Mouse (Mus musculus) yolk sac, embryonic 10.5 days (tissue): ENCODE results near the gene Afg3l1.
"Not testable (repeated sequence)": the region's sequence is repeated elsewhere in the genome, so short reads cannot be mapped to it uniquely, and the experiment has no call there.

Experiments used
- DNase-seq: peaks from one replicate; pipeline ENCODE4 v3.0.0-alpha.2; 2017; ENCODE audit warnings: low spot score

The Afg3l1 gene

GRCm38 (mm10) chr8:123467476-123467875 is 10.2 kb upstream of the Afg3l1 start:
- no peak for DNase-seq

- peak; percentile 74 for DNase-seq
Observed at GRCm38 (mm10) chr8:123472991-123473390, 4.7 kb upstream of the Afg3l1 start.

DNA sequence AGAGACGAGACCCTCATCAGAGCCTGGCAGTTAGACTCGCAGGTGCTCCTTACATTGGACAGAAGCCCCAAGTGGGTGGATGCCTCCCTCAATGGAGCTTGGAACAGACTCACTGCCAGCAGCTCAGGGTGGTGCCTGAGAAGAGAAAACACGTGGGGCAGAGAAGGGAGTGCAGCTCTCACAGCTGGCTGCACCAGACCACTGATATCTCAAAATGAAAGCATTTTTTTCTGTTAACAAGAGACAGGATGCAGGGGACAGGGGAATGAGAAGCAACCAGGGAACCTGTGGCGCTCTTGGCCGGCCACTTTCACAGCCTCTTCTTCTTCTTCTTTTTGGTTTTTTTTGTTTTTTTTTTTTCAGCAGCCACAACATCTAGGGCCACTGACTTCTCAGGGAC is 3.2 kb upstream of the Afg3l1 start:
- DNase-seq, result not testable (repeated sequence)

DNA sequence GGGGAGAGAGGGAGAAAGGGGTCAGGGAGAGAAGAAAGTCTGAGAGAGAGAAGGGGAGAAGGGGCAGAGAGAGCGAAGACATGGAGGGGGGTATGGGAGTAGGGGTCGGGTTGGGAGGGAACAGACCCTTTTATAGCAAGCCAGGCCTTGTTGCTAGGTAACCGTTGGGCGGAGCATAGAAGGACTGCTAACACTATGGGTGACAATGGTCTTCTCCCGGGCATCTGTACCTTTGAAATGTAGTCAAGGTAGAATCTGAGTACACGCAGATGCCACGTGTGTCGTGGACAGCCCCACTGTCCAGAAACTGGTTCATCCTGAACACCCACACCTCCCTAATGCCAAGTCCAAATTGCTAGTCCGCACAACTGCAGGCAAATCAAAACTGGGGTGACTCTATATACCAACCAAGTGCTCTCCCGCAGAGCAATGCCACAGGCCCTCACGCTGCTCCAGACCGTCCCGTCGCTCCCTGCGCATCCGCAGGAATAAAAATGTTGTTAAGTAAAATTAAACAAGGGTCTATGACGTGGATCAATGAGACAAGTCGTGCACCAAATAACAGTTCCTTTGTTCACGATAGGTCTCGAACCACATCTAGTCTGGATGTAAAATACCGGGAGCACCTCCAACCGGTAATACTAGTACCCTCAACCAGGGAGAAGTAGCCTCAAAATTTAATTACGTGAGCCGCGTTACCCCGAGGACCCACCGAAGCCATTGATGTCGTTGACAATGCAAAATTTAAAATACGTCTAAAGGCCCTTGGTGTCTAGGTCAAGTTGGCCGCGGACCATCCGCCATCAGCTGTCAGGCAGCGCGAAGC is 579 bp upstream of the Afg3l1 start:
- DNase-seq, result peak; percentile 68

GRCm38 (mm10) chr8:123478456-123479218 is 934 bp downstream of the Afg3l1 start:
- DNase-seq, result no peak

DNA sequence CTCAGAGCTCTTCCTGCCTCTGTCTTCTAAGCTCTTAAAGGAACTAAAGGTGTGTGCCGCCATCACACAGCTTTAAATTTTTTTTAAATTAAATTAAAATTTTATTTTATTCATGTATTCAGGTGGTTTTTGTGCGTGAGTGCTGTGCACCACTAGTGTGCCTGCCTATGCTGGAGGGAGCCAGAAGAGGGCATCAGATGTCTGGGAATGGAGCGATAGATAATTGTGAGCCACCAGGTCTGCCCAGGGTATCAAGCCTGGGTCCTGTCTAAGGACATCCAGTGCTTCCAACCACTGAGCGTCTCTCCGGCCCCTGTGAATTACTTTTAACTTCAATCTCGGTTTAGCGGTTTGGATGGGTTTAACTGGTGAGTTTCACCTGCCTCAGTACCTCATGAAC is 4.9 kb downstream of the Afg3l1 start:
- no peak for DNase-seq

GRCm38 (mm10) chr8:123491280-123492075 is 13.8 kb downstream of the Afg3l1 start:
- no peak for DNase-seq

DNA sequence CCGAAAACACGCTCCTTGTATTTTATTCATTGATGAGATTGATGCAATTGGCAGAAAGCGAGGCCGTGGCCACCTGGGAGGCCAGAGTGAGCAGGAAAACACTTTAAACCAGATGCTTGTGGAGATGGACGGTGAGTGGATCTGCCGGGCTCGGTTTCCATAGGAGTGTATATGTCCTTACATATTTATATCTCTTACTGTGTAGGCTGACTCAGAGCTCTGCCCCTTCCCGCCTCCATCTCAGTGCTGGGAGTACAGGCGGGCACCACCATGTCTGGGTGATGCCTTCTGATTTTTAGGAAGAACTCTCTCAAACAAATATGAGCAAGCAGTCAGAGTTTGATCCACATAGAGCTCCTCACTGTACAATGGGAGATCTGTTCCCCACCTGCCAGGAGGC is 15.2 kb downstream of the Afg3l1 start:
- no peak for DNase-seq

DNA sequence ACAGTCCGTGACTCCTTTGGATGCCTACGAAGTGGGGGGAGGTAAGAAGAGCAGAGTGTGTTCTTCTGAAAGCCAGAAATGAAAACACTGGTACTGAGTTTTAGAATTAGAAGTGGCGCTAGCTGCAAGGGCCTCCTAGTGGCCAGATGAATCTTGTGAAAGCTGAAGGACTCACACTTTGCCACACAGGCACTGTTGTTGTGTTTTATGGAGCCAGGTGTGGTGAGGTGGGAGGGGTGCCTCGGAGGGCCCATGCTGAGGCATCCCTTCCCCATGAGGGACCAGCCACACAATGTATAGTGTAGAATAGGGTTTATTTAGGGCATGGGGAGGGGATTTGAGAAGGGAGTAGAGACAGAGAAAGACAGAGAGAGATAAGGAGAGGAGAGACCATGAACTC is 20.0 kb downstream of the Afg3l1 start:
- DNase-seq, result no peak

- DNase-seq, result no peak
Observed at GRCm38 (mm10) chr8:123498963-123499362, 21.3 kb downstream of the Afg3l1 start.

GRCm38 (mm10) chr8:123499556-123499955 is 21.9 kb downstream of the Afg3l1 start:
- DNase-seq, result no peak

DNA sequence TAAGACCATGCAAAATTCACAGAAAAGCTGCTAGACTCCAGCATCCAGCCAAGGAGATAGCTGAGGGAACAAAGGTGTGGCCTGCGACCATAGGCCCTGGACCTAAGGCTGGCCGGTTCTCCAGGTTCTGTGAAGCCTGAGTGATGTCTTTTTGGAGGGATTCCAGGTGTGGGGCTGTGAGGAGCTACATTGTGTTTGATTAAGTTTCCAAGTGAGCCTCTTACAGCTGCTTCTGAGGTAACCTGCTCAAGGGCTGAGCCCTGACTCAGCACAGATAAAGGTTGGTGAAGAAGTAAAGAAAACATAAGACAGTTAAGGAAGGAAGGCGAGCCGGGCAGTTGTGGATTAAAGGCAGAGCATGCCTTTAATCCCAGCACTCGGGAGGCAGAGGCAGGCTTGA is 24.5 kb downstream of the Afg3l1 start:
- DNase-seq, result no peak

GRCm38 (mm10) chr8:123503801-123504467 is 26.2 kb downstream of the Afg3l1 start:
- DNase-seq, result no peak

- no peak for DNase-seq
Observed at GRCm38 (mm10) chr8:123504591-123505195, 27.0 kb downstream of the Afg3l1 start.

DNA sequence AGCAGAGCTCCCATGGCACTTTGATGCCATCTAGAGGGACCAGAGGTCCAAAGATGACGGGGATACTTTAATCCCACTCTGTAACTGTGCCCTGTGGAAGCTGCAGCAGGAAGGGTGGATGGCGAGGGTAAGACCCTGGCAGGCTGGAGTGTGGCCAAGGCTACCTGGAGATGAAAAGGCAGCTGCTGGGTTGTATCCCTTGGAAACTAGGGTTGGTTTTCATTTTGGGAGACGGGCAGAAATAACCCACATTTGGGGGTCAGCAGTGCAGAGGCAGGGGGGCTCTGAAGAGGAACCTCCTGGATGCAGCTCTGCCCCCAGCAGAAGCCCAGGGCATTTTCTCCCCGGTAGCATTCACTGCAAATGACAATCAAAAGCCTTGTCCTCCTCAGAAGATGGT is 27.6 kb downstream of the Afg3l1 start:
- DNase-seq, result no peak

DNA sequence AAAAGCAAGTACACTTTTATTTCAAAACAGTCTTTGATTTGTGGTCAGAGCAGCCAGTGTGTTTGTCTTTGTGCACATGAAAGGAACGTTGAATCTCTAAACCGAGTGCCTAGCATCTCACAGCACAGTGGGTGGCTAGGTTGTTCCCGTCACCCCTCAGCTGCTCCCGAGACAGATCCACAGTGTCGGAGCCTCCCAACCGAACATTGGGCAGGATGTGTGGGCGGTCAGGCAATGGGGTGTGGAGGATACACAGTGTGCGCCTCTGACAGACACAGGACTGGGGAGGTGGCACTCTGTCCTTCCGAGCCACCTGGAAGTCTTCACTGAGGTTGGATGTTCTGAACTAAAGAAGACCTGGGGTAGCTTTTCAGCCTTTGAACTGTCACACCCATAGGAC is 28.0 kb downstream of the Afg3l1 start:
- no peak for DNase-seq

- DNase-seq, result no peak
Observed at GRCm38 (mm10) chr8:123507153-123507552, 29.4 kb downstream of the Afg3l1 start.

GRCm38 (mm10) chr8:123510819-123511218 is 33.1 kb downstream of the Afg3l1 start:
- no peak for DNase-seq

GRCm38 (mm10) chr8:123514136-123514535 is 36.4 kb downstream of the Afg3l1 start:
- DNase-seq, result no peak

DNA sequence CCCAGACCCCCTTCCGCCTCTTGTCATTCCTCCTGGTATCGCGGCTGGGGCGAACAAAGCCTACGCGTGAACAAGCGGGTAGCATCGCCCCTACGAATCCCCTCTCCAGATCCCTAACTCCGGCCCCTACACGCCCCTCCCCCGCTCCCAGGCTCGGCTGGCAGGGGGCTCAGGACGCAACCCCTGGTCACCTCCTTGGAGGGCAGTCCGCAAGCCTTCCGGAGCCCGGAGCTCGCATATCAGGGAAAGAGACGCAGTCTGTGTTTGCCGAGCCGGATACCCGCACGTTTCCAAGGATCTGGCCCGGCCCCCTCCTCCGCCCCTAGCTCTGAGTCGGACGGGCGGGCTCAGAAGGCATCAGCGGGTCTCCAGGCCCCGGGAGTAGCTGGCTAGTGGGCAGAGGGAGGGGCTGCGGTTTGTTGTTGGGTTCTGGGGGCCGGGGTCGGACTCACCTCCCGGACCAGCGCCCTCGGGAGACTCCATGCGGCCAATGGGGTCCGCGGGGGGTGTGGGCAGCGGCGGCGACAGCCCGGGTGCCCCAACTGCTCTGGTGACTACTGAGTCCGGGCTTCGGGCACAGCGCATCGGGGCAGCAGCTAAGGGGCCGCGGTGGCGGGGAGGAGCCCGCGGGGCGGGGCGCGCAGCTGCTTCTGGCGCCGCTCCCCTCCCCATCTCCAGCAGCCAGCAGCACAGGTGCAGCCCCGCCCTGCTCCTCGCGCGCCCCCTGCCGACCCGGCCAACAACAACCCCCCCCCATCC is 37.3 kb downstream of the Afg3l1 start, which contains the start of gene Dbndd1:
TSS of gene Dbndd1 (minus strand) at position 683 of the 759 bp plus-strand sequence.
- DNase-seq, result peak; percentile 76

GRCm38 (mm10) chr8:123515540-123515897 is 37.8 kb downstream of the Afg3l1 start:
- DNase-seq, result no peak
